Mouse (Mus musculus) urinary bladder, adult 18-20 months (tissue): Measurements from ENCODE around the gene Acap1.
A peak's percentile ranks its signal among the peaks of the same experiment; 100 is the strongest.
"Not testable (repeated sequence)": the region's sequence is repeated elsewhere in the genome, so short reads cannot be mapped to it uniquely, and the experiment has no call there.

Experiments
- DNase-seq, 2 experiments: peaks; one replicate each; pipeline ENCODE4 v3.0.0; 2022; ENCODE audit warnings: low spot score in 2 of 2, mixed read lengths in 2 of 2

The Acap1 gene

GRCm38 (mm10) chr11:69921114-69922011 lies 26.0 kb upstream of the Acap1 start, which contains the start of gene Eif5a:
Gene Eif5a, minus strand, starts transcription at chr11:69921958.
- DNase-seq = peak; percentile 99 to 100

DNA sequence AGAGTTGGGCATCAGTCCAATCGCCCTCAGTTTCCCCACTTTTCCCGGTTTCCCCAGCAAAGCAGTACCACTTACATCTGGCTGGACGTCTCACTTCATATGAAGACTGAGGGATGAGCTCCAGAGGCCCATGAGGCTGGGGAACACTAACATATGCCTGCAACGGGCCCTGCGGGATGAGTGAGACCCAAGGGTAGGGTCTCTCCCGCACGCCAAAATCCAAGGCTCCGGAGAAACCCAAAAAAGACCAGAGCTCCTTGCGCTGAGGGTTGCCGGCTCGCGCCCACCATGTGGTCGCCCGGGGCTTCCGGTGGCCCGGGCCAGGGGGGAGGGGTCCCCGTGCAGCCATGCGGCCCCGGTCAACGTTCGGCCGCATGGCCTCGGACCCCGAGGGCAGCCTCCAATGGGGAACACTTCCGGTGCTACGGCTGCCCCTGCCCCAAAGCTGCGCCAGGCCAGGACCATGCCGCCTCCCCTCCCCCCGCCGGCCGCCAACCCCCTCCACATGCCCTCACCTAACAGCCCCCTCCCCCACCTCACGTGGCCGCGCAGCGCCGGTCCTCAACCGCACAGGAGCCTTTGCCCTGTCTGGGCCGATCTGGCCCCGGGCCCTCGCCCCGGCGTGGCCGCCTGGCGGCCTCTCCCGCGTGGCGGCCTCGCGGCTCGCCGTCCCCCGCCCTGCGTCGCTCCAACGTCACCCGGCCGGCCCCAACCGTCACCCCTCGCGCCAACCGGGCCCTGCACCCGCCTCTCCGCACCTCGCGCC lies 25.1 kb upstream of the Acap1 start:
- peak in 1 of 2 experiments; percentile 38 for DNase-seq

DNA sequence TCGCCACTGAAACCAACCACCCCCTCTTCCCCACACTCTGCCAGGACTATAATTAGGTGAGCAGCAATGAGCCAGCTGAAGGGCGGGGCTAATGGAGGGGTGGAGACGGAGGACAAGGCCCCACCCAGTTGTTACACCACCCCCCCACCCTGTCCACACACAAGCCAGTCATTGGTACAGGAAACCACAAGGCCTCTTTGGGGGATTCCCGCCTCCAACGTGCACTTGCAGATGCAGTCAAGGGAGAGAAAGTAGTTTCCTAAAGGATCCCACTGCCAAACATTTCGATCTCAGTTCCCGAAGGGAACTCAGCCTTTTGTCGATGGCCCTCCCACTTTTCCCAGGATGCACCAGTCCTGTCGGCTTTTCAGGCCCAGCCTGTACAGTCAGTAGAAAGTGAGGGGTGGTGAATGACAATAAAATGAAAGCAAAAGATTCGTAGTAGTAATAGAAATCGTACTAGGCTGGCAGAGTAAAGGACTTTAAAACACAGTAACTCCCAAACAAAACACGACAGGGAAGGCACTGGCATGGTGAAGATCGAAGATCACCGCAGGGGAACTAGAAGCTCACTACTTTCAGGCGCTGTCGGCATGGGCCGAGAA lies 24.4 kb upstream of the Acap1 start:
- peak; percentile 65 to 78 for DNase-seq

DNA sequence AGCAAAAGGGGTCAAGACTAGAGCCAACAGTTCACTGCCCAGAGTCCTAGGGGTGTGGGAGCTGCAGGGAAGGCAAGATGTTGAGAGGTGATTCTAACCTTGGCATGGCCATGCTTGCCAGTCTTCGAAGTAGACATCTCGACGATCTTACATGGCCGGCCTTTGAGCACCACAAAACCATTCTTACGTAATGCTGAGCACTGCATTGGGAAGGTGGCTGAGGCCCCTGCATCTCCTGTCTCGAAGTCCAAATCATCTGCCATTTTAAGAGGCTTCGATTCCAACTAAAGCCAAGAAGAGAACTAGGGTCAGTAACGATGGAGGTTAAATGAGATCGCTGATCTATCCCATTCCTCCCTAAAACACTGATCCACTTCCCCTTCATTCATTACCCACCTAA lies 23.7 kb upstream of the Acap1 start:
- no peak for DNase-seq

- no peak for DNase-seq
Observed at GRCm38 (mm10) chr11:69918118-69918517, 22.8 kb upstream of the Acap1 start.

GRCm38 (mm10) chr11:69917379-69917948 lies 22.1 kb upstream of the Acap1 start:
- no peak for DNase-seq

DNA sequence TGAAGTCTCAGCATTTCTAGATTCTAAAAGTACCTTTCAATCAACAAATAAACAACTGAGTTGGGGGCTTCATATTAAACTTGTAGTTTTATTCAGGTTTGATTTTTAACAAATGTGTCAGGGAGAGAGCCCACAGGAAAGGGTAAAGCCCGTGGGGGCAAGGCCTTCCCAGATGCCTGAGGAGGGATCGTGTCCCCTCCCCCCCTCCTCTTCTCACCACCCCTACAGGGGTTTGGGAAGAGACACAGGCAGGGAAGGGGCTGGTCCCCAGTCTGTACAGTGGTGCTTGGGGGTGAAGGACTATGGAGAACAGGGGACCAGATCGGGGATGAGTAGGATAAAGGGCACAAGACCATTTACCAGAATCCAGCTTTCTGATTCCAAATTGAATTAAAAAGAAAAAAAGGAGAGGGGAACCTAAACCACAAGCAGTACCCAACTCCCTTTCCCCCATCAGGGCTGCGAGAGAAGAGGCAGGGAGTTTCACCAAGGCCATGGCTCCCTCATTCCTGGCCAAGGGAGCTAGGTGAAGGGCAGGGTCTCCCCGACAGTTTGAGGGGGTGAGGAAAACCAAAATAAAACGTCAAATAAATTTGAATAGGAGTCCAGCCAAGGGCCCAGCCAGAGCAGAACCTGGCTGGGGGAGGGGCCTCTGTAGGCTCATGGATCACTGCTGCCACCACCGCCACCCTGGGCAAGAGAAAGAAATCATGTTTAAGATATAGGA lies 21.5 kb upstream of the Acap1 start:
- DNase-seq = not testable (repeated sequence)

DNA sequence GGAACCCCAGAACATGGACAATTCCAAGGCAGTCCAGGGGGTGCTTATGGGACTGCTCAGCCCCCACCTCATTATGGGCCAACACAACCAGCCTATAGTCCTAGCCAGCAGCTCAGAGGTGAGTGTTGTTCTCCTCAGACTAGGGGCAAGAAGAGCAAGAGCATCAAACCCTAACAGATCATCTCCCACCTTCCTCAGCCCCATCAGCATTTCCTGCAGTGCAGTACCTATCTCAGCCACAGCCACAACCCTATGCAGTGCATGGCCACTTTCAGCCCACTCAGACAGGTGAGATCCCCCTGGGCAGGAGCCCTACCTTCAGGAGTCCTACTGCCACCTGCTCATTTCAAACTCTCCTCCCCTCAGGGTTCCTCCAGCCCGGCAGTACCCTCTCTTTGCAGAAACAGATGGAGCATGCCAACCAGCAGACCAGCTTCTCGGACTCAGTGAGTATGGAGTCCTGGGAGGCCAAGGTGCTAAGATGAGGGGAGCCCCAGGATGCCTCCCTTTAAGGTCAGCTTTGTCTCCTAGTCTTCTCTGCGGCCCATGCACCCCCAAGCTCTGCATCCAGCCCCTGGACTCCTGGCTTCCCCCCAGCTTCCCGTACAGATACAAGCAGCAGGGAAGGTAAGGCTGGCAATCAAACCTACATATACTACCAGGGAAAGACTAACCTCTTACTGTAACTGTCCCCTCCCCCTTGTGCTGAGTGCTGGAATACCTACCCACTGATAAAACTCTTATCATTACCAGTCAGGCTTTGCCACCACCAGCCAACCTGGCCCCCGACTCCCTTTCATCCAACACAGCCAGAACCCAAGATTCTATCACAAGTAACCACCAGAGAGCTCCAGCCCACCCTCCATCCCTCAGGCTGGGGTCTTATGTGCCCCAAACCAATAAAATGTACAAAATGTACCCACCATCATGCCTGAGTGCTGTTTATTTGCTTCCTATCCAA lies 20.6 kb upstream of the Acap1 start:
- no peak for DNase-seq

- no peak for DNase-seq
Observed at GRCm38 (mm10) chr11:69914917-69915430, 19.6 kb upstream of the Acap1 start.

- no peak for DNase-seq
Observed at GRCm38 (mm10) chr11:69914372-69914764, 19.0 kb upstream of the Acap1 start.

GRCm38 (mm10) chr11:69913554-69914371 lies 18.4 kb upstream of the Acap1 start, which contains the start of gene Gps2:
Gene Gps2, plus strand, starts transcription at chr11:69913888.
- DNase-seq = peak; percentile 86 to 90

GRCm38 (mm10) chr11:69912716-69913530 lies 17.6 kb upstream of the Acap1 start:
- DNase-seq = no peak

GRCm38 (mm10) chr11:69911701-69912100 lies 16.4 kb upstream of the Acap1 start:
- no peak for DNase-seq

- DNase-seq = no peak
Observed at GRCm38 (mm10) chr11:69910781-69911560, 15.6 kb upstream of the Acap1 start.

GRCm38 (mm10) chr11:69910177-69910576 lies 14.8 kb upstream of the Acap1 start:
- DNase-seq = no peak

DNA sequence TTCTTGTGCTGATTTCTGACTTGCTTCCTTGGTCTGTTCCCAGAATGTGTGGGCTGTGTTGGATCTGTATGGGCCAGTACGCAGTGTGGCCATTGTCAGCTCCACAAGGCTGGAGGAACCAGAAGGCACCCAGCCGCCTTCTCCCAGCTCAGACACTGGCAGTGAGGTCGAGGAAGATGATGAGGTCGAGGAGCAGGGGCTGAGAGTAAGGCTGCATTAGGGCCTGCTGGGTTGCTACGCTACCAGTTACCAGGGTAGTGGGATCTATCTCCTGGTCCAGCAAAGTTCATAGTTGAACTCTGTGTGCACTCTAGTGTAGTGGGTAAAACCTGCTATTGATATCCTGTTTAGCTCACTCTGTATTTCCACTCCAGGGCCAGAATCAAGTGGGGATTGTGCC lies 13.8 kb upstream of the Acap1 start:
- no peak for DNase-seq

- DNase-seq = no peak
Observed at GRCm38 (mm10) chr11:69908645-69909044, 13.3 kb upstream of the Acap1 start.
